ENCODE assay signal across 9 mouse cellular contexts in genomic region chr7:73715928-73716749, GRCm38 (mm10). TPM values are rescaled to one million over a fixed set of nuclear protein-coding genes. Genes with fewer than 3 reads are reported as not detected.
DNase-seq lines count a peak whose midpoint lies in the region; ATAC-seq lines count a peak whose summit lies in the region.
"Had no signal": no experiment of that assay in that cellular context is flagged by ENCODE, and none has a peak within 500 bp of the region (broad histone marks: within the 10 kb centered on the region; RNA-seq: fewer than 3 reads in every experiment).

No protein-coding gene starts in this region.

- H3K4me1 ChIP-seq in intestine, embryonic 16.5 days (ENCODE audit: control insufficient read depth, insufficient read depth, low read length): 0 out of 2 replicates have a peak, but pooled peaks cover 3% of the 10 kb centered on the region
- H3K4me1 ChIP-seq in midbrain, embryonic 11.5 days (ENCODE audit: control insufficient read depth, insufficient read depth, low read length): no peaks in the 10 kb centered on the region

- H3K27me3 ChIP-seq in intestine, embryonic 16.5 days (replicated peaks; ENCODE audit: control insufficient read depth, insufficient read depth, low read length): no peaks in the 10 kb centered on the region
- no peaks in the 10 kb centered on the region for H3K27me3 ChIP-seq in midbrain, embryonic 11.5 days (ENCODE audit: control insufficient read depth, insufficient read depth, low read length)

- H3K4me2 ChIP-seq in intestine, embryonic 16.5 days (ENCODE audit: low read depth, low read length): no peak overlapping the region
- no peak overlapping the region for H3K4me2 ChIP-seq in midbrain, embryonic 11.5 days

- 47% methylated on average over 15 of the region's 15 CpGs for WGBS in intestine, embryonic 16.5 days
- 56% methylated on average over 15 of the region's 15 CpGs for WGBS in midbrain, embryonic 11.5 days

- peak overlapping the region; percentile 18 for H3K27ac ChIP-seq in intestine, embryonic 16.5 days (ENCODE audit: low read length)
- no peak overlapping the region; the same call in 1 of the 2 replicates for H3K27ac ChIP-seq in midbrain, embryonic 11.5 days (ENCODE audit: low read depth, low read length)
- H3K27ac ChIP-seq: liver, embryonic 14.5 days had no signal

- no peak overlapping the region for H3K9ac ChIP-seq in intestine, embryonic 16.5 days (ENCODE audit: low read depth, low read length)
- no peak overlapping the region for H3K9ac ChIP-seq in midbrain, embryonic 11.5 days (ENCODE audit: low read length)
- H3K9ac ChIP-seq: liver, embryonic 14.5 days had no signal

- H3K36me3 ChIP-seq in intestine, embryonic 16.5 days (ENCODE audit: control insufficient read depth, insufficient read depth, low read length): no peaks in the 10 kb centered on the region
- H3K36me3 ChIP-seq in midbrain, embryonic 11.5 days (ENCODE audit: control insufficient read depth, insufficient read depth, low read length): no peaks in the 10 kb centered on the region

- peak; percentile 16 for DNase-seq in adrenal gland, adult 2 months
- DNase-seq in adrenal gland, postnatal 4 days (ENCODE audit: low spot score in 2 of 2): no peak
- peak; percentile 50 to 66 for DNase-seq in cerebellum, postnatal 25 days
- DNase-seq in gastrocnemius, adult 8-10 months (ENCODE audit: low spot score in 2 of 2): peak; percentile 31 to 54
- no peak for DNase-seq in midbrain, embryonic 11.5 days (ENCODE audit: low spot score, missing footprints)
- DNase-seq in natural killer cell, adult 2 months (ENCODE audit: low spot score in 2 of 2): no peak
- no peak for DNase-seq in thymus, postnatal 4 days

- H3K4me3 ChIP-seq in intestine, embryonic 16.5 days (ENCODE audit: low read length): no peak overlapping the region
- H3K4me3 ChIP-seq in midbrain, embryonic 11.5 days (ENCODE audit: low read depth, low read length): no peak overlapping the region

- H3K9me3 ChIP-seq in intestine, embryonic 16.5 days (ENCODE audit: control insufficient read depth, low read length): no peaks in the 10 kb centered on the region; the same call in 1 of the 2 replicates
- H3K9me3 ChIP-seq in midbrain, embryonic 11.5 days (ENCODE audit: control insufficient read depth, low read length): no peaks in the 10 kb centered on the region; the same call in 1 of the 2 replicates

- ATAC-seq in intestine, embryonic 16.5 days: peak; percentile 71
- peak; percentile 80 for ATAC-seq in midbrain, embryonic 11.5 days (ENCODE audit: low FRiP score)

RNA-seq across cellular contexts. Expression of gene Fam174b, which starts 24.0 kb away (rescaled TPM):
- total RNA-seq in adrenal gland, adult 2 months (2021): 10 to 100 TPM in 1 of 2 experiments, 1 to 10 TPM in 1; 7.7 to 11.5 TPM
- polyA plus RNA-seq in adrenal gland, adult 2 months (2012; rRNA removed): 18.8 and 19.1 TPM in 2 replicates
- 10 to 100 TPM; 14.2 to 20.3 TPM for total RNA-seq in adrenal gland, postnatal 4 days (2021)
- 1 to 10 TPM; 2.2 to 3.8 (median 3.0) TPM for total RNA-seq in gastrocnemius, adult 8-10 months (2022)
- polyA plus RNA-seq in intestine, embryonic 16.5 days (2015; fragmentation: Nextera tagmentation; extraction: Ambion mirVana): 32.7 and 33.7 TPM in 2 replicates
- polyA plus RNA-seq in midbrain, embryonic 11.5 days (2014; fragmentation: Nextera tagmentation; extraction: Ambion mirVana): 28.9 and 36.3 TPM in 2 replicates

Comparison
In these comparisons a context has a peak if more than half of its experiments do, and no peak if none do; other contexts are left out.
1. DNase-seq: peak in adrenal gland, adult 2 months (single experiment), cerebellum, postnatal 25 days (2 of 2) and gastrocnemius, adult 8-10 months (2 of 2); none in adrenal gland, postnatal 4 days (0 of 2), midbrain, embryonic 11.5 days (single experiment), natural killer cell, adult 2 months (0 of 2) and thymus, postnatal 4 days (single experiment).